Mouse (Mus musculus) limb, embryonic 14.5 days (tissue): ENCODE measurements at regions not wholly inside any gene's neighbourhood (a gene's known extent, or its start where the extent isn't known, plus 50 kb on each side); places are given as distances from the start of the nearest gene placed in this dataset.

Experiments
- ATAC-seq: fragments of 200-750 bp; cut with Nextera tagmentation; 2 replicates; pipeline ENCODE4 v1.8.0; 2017; ENCODE audit warnings: low read depth, moderate number of reproducible peaks, moderate TSS enrichment; ENCODE audit not compliant: low FRiP score
- DNase-seq: peaks from one replicate; pipeline ENCODE4 v3.0.0-alpha.2; 2015; ENCODE audit warnings: low spot score
- H3K27ac ChIP-seq: fragments of 300-500 bp; sonication (generic); replicated peaks from 2 replicates; pipeline ENCODE4 v1.5.1; 2014; ENCODE audit warnings: low read depth, mild to moderate bottlenecking, low read length, moderate library complexity, mixed read lengths
- H3K27me3 ChIP-seq: fragments of 300-500 bp; sonication (generic); 2 replicates; pipeline ENCODE4 v1.6.1; 2014; ENCODE audit warnings: low read length, mixed read lengths; ENCODE audit not compliant: control insufficient read depth, insufficient read depth
- H3K36me3 ChIP-seq: fragments of 300-500 bp; sonication (generic); 2 replicates; pipeline ENCODE4 v1.6.1; 2014; ENCODE audit warnings: mild to moderate bottlenecking, low read length, moderate library complexity, mixed read lengths; ENCODE audit not compliant: control insufficient read depth, insufficient read depth
- H3K4me1 ChIP-seq: fragments of 300-500 bp; sonication (generic); 2 replicates; pipeline ENCODE4 v1.6.1; 2014; ENCODE audit warnings: antibody characterized with exemption, low read length, mixed read lengths; ENCODE audit not compliant: control insufficient read depth, insufficient read depth
- H3K4me2 ChIP-seq: fragments of 300-500 bp; sonication (generic); replicated peaks from 2 replicates; pipeline ENCODE4 v1.6.1; 2014; ENCODE audit warnings: low read depth, mild to moderate bottlenecking, low read length, moderate library complexity; ENCODE audit not compliant: severe bottlenecking
- H3K4me3 ChIP-seq: fragments of 300-500 bp; sonication (generic); replicated peaks from 2 replicates; pipeline ENCODE4 v1.5.1; 2014; ENCODE audit warnings: low read length
- H3K9ac ChIP-seq: fragments of 300-500 bp; sonication (generic); 2 replicates; pipeline ENCODE4 v1.6.1; 2014; ENCODE audit warnings: mild to moderate bottlenecking, low read depth, low read length, moderate library complexity; ENCODE audit not compliant: severe bottlenecking
- H3K9me3 ChIP-seq: fragments of 300-500 bp; sonication (generic); 2 replicates; pipeline ENCODE4 v1.6.1; 2016; ENCODE audit warnings: low read length; ENCODE audit not compliant: control insufficient read depth
- POLR2A ChIP-seq: fragments of 200-500 bp; IDR thresholded peaks from 2 replicates; pipeline ENCODE4 v1.8.0; 2012; ENCODE audit warnings: inconsistent platforms, mild to moderate bottlenecking, moderate library complexity, borderline replicate concordance; ENCODE audit not compliant: insufficient read depth, insufficient read length; ENCODE audit errors: extremely low read depth
- WGBS: fragments of 180-500 bp; shearing (Covaris S2); extraction: QIAGEN DNeasy Blood & Tissue Kit; methylation state at CpG from one replicate; pipeline ENCODE4 v1.1.7; 2014; 5-methylcytosine and 5-hydroxymethylcytosine counted together

DNA sequence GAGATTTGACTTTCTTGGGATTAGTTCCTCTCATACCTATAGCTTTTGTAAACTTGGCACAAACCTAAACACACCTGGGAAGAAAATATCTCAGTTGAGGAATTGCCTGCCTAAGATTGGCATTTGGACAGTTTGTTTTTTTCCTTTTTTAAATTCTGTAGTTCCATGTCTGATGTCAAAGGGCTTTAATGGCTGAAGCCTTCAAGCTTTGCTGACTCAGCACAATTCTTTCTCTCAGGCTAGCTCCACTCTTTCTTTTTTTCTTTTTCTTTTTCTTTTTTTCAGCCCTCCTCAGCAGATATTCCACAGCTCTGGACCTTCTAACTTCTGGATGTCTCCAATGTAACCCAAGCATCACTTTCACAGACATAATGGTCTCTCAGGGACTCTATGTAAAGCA is 330.4 kb upstream of the Ptger4 start:
- Histone ChIP-seq H3K36me3 (no peaks in the 10 kb centered on the region), H3K9me3 (no peaks in the 10 kb centered on the region), H3K4me2 (no peak overlapping the region), H3K9ac (no peak overlapping the region), H3K4me3 (no peak overlapping the region), H3K27me3 (no peaks in the 10 kb centered on the region), H3K27ac (no peak overlapping the region), H3K4me1 (no peaks in the 10 kb centered on the region)
- no peak for ATAC-seq
- no peak for DNase-seq
- TF ChIP-seq POLR2A, result no peak

DNA sequence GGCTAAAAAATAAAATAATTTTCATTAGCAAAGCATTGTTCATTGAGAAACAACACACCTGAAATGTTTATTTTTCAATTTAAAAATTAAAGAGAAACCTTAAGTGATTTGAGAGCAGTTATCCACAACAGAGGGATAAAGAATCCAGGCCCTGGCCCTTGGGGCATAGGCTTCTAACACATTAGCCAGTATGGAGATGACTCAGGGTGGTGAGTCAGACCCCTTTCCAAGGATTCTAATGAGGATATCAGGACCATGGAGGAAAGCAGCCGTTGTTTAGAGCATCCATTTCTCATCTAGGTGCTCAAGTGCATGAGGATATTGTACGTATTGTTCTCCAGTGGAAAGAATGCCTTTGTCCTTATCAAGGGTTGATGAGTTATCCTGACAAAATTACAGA is 335.6 kb upstream of the Ptger4 start:
- no peak for TF ChIP-seq POLR2A
- no peaks in the 10 kb centered on the region for H3K9me3 ChIP-seq
- no peak for DNase-seq
- 87% methylated on average over 2 of the region's 2 CpGs for WGBS
- no peaks in the 10 kb centered on the region for H3K4me1 ChIP-seq
- H3K9ac ChIP-seq, result no peak overlapping the region
- H3K27ac ChIP-seq, result no peak overlapping the region
- H3K27me3 ChIP-seq, result no peaks in the 10 kb centered on the region
- no peak for ATAC-seq
- no peak overlapping the region for H3K4me2 ChIP-seq
- no peaks in the 10 kb centered on the region for H3K36me3 ChIP-seq
- no peak overlapping the region for H3K4me3 ChIP-seq

DNA sequence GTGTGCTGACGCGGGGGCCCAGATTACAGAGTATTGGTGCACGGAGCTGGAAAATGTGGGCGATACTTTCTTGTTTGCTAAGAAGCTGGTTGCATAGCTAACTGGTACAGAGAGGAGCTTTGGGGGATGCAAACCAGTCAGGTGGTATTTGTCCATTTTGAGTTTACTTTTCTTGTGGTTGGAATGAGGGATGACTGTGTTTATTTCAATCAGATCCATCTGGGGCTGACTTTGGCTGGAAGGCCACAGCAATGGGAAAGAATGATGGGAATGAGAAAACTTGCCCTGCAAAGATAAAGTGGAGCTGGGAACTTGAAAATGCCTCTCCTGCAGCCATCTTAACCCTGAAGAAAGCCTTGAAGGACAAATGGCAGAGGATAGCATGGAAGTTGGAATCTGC is 336.4 kb upstream of the Ptger4 start:
- H3K9ac ChIP-seq, result no peak overlapping the region
- DNase-seq, result no peak
- H3K27me3 ChIP-seq, result no peaks in the 10 kb centered on the region
- H3K4me3 ChIP-seq, result no peak overlapping the region
- 91% methylated on average over 4 of the region's 4 CpGs for WGBS
- TF ChIP-seq POLR2A, result no peak
- H3K4me1 ChIP-seq, result no peaks in the 10 kb centered on the region
- ATAC-seq, result no peak
- no peak overlapping the region for H3K27ac ChIP-seq
- H3K36me3 ChIP-seq, result no peaks in the 10 kb centered on the region
- no peak overlapping the region for H3K4me2 ChIP-seq
- H3K9me3 ChIP-seq, result no peaks in the 10 kb centered on the region

DNA sequence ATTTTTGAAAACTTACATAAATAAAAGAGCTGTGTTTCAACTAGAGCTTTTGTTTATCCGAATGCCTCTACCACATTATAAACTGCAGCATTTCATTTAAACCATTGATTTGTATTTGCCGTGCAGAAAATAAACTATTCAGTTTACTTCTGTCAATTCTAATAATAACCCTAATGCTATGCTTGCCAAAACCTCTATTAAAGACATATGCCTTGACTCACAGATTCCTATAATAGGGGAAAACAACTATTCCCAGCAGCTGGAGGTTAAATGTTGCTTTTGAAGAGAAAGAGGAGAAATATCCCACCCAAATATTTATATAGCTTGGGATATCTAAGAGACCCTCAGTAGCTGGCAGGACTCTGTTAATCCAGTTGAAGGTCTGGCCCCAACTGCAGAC is 340.4 kb upstream of the Ptger4 start:
- no peak for ATAC-seq
- H3K27me3 ChIP-seq, result no peaks in the 10 kb centered on the region
- H3K4me2 ChIP-seq, result no peak overlapping the region
- no peaks in the 10 kb centered on the region for H3K36me3 ChIP-seq
- H3K4me3 ChIP-seq, result no peak overlapping the region
- H3K9ac ChIP-seq, result no peak overlapping the region
- TF ChIP-seq POLR2A, result no peak
- peak; percentile 23 for DNase-seq
- WGBS, result 65% methylated on average over 2 of the region's 2 CpGs
- H3K4me1 ChIP-seq, result no peaks in the 10 kb centered on the region
- H3K27ac ChIP-seq, result no peak overlapping the region
- H3K9me3 ChIP-seq, result no peaks in the 10 kb centered on the region

DNA sequence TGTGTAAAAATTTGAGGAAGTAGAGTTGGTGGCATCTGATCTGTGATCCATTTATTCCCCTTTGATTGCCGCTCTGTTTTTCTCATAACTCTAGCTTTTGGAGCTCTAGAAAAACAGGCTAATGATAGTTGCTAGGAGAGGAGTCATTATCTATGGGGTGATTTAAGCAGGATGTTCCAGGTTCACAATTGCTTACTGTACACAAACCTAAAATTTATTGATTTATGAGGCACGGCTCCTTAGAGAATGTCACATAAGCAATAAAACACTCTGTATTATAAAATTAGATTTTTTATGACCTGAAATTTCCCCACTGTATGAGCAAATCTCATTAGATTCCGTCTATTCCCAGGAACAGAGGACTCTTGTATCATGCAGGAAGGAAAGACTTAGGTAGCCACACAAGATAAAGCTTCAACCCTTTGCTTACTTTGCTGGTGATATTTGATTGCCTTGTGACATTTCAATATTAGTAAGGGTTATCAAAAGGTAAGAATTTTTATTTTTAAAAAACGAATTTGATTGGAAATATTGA is 360.8 kb upstream of the Ptger4 start:
- H3K9me3 ChIP-seq, result no peaks in the 10 kb centered on the region
- no peak overlapping the region for H3K9ac ChIP-seq
- no peaks in the 10 kb centered on the region for H3K27me3 ChIP-seq
- WGBS, result 46% methylated on average over 4 of the region's 4 CpGs
- H3K4me2 ChIP-seq, result no peak overlapping the region
- H3K27ac ChIP-seq, result no peak overlapping the region
- DNase-seq, result no peak
- no peak for ATAC-seq
- H3K4me1 ChIP-seq, result no peaks in the 10 kb centered on the region
- TF ChIP-seq POLR2A, result no peak
- H3K36me3 ChIP-seq, result no peaks in the 10 kb centered on the region
- H3K4me3 ChIP-seq, result no peak overlapping the region

DNA sequence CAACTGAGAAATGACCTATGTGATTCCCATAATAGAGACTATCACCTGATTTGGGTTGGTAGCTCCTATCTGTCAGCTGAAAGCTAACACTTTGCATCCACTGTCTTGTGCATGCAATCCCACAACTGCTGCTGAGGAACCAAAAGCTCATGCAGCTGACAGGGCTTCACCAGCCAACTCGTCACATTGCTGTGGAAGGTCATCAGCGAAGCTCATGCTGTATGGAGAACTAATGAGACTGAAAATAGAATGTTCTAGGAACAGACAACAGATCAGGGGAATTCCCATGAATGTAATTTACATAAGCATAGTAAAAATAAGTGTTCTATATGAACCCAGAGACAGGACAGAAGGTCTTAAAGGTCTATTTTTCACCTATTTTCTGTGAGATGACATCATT is 363.5 kb upstream of the Ptger4 start:
- H3K27me3 ChIP-seq, result no peaks in the 10 kb centered on the region
- no peak overlapping the region for H3K4me3 ChIP-seq
- no peak overlapping the region for H3K9ac ChIP-seq
- no peak for TF ChIP-seq POLR2A
- no peak overlapping the region for H3K27ac ChIP-seq
- H3K9me3 ChIP-seq, result no peaks in the 10 kb centered on the region
- H3K36me3 ChIP-seq, result no peaks in the 10 kb centered on the region
- DNase-seq (no peak), ATAC-seq (no peak)
- no peaks in the 10 kb centered on the region for H3K4me1 ChIP-seq
- WGBS, result 76% methylated on average over 2 of the region's 2 CpGs
- no peak overlapping the region for H3K4me2 ChIP-seq
